Mouse (Mus musculus): ENCODE data around the gene Brpf1. TPM values are rescaled to one million over a fixed set of nuclear protein-coding genes. Genes with fewer than 3 reads are reported as not detected.

Gene Brpf1
- polyA plus RNA-seq, 1 experiment from 2014 or later = 15.8 TPM

DNA sequence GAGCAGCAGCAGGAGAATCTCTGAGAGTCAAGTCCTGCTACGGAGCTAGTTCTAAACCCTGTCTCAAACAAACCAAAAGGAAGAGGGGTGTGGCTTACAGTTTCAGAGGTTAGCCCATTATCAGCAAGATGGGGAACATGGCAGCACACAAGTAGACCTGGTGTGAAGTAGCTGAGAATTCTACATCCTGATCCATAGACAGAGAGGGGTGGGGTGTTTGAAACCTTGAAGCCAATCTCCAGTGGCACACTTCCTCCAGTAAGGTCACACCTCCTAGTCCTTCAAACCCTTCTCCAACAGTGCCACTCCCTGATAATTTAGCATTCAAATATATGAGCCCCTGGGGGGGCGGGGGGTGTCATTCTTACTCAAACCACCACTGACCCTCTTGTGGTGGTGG, 10.9 kb upstream of the Brpf1 start:
- no peaks in the 10 kb centered on the region for H3K9me3 ChIP-seq (replicated peaks; ENCODE audit: control insufficient read depth, low read length)
- H3K27ac ChIP-seq (ENCODE audit: low read depth, low read length) = no peak overlapping the region
- H3K4me2 ChIP-seq (ENCODE audit: low read length) = no peak overlapping the region
- H3K27me3 ChIP-seq (replicated peaks; ENCODE audit: control insufficient read depth, insufficient read depth, low read length) = no peaks in the 10 kb centered on the region
- DNase-seq (ENCODE audit: low spot score) (no peak), ATAC-seq (no peak)
- H3K36me3 ChIP-seq (ENCODE audit: control insufficient read depth, insufficient read depth, low read length) = no peaks in the 10 kb centered on the region
- no peak overlapping the region for H3K9ac ChIP-seq (ENCODE audit: low read length)
- no peak overlapping the region for H3K4me3 ChIP-seq (ENCODE audit: low read depth, low read length)
- WGBS = 78% methylated on average over 2 of the region's 2 CpGs
- no peaks in the 10 kb centered on the region for H3K4me1 ChIP-seq (ENCODE audit: control insufficient read depth, insufficient read depth, low read length)

- WGBS = 75% methylated on average over 4 of the region's 4 CpGs
- H3K4me3 ChIP-seq (ENCODE audit: low read depth, low read length) = no peak overlapping the region
- ATAC-seq = no peak
Measured at GRCm38 (mm10) chr6:113296639-113297038, 10.3 kb upstream of the Brpf1 start.

DNA sequence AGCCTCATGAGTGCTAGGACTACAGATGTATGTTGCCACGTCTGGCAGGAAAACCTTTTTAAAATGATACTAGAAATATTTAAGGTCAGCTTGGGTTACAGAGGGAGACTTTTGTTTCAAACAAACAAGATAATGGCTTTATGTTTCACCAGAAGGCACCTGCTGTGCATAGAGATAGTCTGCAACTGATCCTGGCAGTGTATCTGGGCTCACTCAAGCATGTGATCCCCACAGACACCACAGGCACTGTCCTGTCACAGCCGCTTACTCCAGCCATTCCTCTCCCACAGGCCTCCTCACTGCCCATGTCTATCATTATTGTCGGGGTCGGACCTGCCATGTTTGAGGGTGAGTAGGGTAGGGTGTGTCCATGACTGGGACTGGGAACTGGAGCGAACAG, 5.6 kb upstream of the Brpf1 start:
- ATAC-seq = no peak
- H3K27ac ChIP-seq (ENCODE audit: low read depth, low read length) = no peak overlapping the region
- H3K4me3 ChIP-seq (ENCODE audit: low read depth, low read length) = no peak overlapping the region
- H3K36me3 ChIP-seq (ENCODE audit: control insufficient read depth, insufficient read depth, low read length) = no peaks in the 10 kb centered on the region
- no peaks in the 10 kb centered on the region for H3K27me3 ChIP-seq (replicated peaks; ENCODE audit: control insufficient read depth, insufficient read depth, low read length)
- H3K4me2 ChIP-seq (ENCODE audit: low read length) = no peak overlapping the region
- no peaks in the 10 kb centered on the region for H3K9me3 ChIP-seq (replicated peaks; ENCODE audit: control insufficient read depth, low read length)
- no peak overlapping the region for H3K9ac ChIP-seq (ENCODE audit: low read length)
- no peaks in the 10 kb centered on the region for H3K4me1 ChIP-seq (ENCODE audit: control insufficient read depth, insufficient read depth, low read length)
- WGBS = 81% methylated on average over 5 of the region's 5 CpGs
- no peak for DNase-seq (ENCODE audit: low spot score)

More at GRCm38 (mm10) chr6:113296639-113297038, 10.3 kb upstream of the Brpf1 start:
- H3K27ac ChIP-seq (ENCODE audit: low read depth, low read length) = no peak overlapping the region
- H3K27me3 ChIP-seq (replicated peaks; ENCODE audit: control insufficient read depth, insufficient read depth, low read length) = no peaks in the 10 kb centered on the region
- DNase-seq (ENCODE audit: low spot score) = no peak
- no peak overlapping the region for H3K4me2 ChIP-seq (ENCODE audit: low read length)
- H3K9me3 ChIP-seq (replicated peaks; ENCODE audit: control insufficient read depth, low read length) = no peaks in the 10 kb centered on the region
- no peaks in the 10 kb centered on the region for H3K4me1 ChIP-seq (ENCODE audit: control insufficient read depth, insufficient read depth, low read length)
- H3K36me3 ChIP-seq (ENCODE audit: control insufficient read depth, insufficient read depth, low read length) = no peaks in the 10 kb centered on the region
- H3K9ac ChIP-seq (ENCODE audit: low read length) = no peak overlapping the region

- no peak overlapping the region for H3K4me3 ChIP-seq (ENCODE audit: low read depth, low read length)
- peak; percentile 23 for DNase-seq (ENCODE audit: low spot score)
- no peak overlapping the region for H3K27ac ChIP-seq (ENCODE audit: low read depth, low read length)
- no peaks in the 10 kb centered on the region for H3K9me3 ChIP-seq (replicated peaks; ENCODE audit: control insufficient read depth, low read length)
- no peak for ATAC-seq
- no peaks in the 10 kb centered on the region for H3K36me3 ChIP-seq (ENCODE audit: control insufficient read depth, insufficient read depth, low read length)
- 27% methylated on average over 3 of the region's 3 CpGs for WGBS
- no peak overlapping the region for H3K9ac ChIP-seq (ENCODE audit: low read length)
- no peaks in the 10 kb centered on the region for H3K4me1 ChIP-seq (ENCODE audit: control insufficient read depth, insufficient read depth, low read length)
- H3K27me3 ChIP-seq (replicated peaks; ENCODE audit: control insufficient read depth, insufficient read depth, low read length) = no peaks in the 10 kb centered on the region
- H3K4me2 ChIP-seq (ENCODE audit: low read length) = no peak overlapping the region
Measured at GRCm38 (mm10) chr6:113302258-113302657, 4.7 kb upstream of the Brpf1 start.

- Histone ChIP-seq H3K9me3 (replicated peaks; ENCODE audit: control insufficient read depth, low read length) (no peaks in the 10 kb centered on the region), H3K4me1 (ENCODE audit: control insufficient read depth, insufficient read depth, low read length) (peaks cover 11% of the 10 kb centered on the region), H3K9ac (ENCODE audit: low read length) (peak overlapping the region; percentile 93), H3K4me2 (ENCODE audit: low read length) (peak overlapping the region; percentile 96), H3K27me3 (replicated peaks; ENCODE audit: control insufficient read depth, insufficient read depth, low read length) (no peaks in the 10 kb centered on the region), H3K36me3 (ENCODE audit: control insufficient read depth, insufficient read depth, low read length) (peaks cover 12% of the 10 kb centered on the region), H3K4me3 (ENCODE audit: low read depth, low read length) (peak overlapping the region; percentile 95), H3K27ac (ENCODE audit: low read depth, low read length) (peak overlapping the region; percentile 98)
- DNase-seq (ENCODE audit: low spot score) = peak; percentile 99
- ATAC-seq = peak; percentile 98
- WGBS = under 1% methylated on average over 50 of the region's 50 CpGs
Measured at GRCm38 (mm10) chr6:113306322-113306985, 483 bp upstream of the Brpf1 start.

DNA sequence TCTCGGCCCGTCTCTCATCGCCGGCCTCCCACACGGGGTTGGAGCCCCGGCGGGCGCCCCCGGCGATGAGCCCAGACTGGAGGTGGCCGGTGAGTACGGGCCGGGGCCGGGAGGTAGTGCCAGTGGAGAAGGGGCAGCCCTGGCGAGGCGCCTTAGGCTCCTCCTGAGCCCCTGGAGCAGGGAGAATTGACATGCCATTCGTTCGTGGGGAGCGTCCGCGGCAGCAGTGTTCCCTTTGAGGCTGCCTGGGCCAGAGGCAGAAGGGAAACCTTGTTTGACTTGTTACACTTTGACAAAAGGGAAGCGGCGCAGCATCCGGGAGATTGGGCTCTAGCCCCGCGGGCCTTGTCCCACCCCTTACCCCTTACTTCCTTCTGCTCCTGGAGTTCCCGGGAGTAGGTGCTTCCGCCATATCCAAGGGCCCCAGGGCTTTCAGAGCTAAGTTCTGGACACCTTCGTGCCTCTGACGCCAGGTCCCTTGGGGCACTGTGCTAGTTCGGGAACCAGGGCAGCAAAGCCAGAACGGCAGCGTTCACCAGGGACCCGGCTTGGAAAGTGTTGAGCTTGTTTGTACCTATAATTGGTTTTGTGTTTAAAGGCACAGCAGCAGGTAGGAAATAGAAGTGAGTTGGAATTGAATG, 664 bp downstream of the Brpf1 start:
- H3K27me3 ChIP-seq (replicated peaks; ENCODE audit: control insufficient read depth, insufficient read depth, low read length) = no peaks in the 10 kb centered on the region
- H3K36me3 ChIP-seq (ENCODE audit: control insufficient read depth, insufficient read depth, low read length) = peaks cover 18% of the 10 kb centered on the region
- ATAC-seq (no peak), DNase-seq (ENCODE audit: low spot score) (no peak)
- H3K4me1 ChIP-seq (ENCODE audit: control insufficient read depth, insufficient read depth, low read length) = peaks cover 11% of the 10 kb centered on the region
- H3K9me3 ChIP-seq (replicated peaks; ENCODE audit: control insufficient read depth, low read length) = no peaks in the 10 kb centered on the region
- peak overlapping the region; percentile 95 for H3K4me3 ChIP-seq (ENCODE audit: low read depth, low read length)
- H3K27ac ChIP-seq (ENCODE audit: low read depth, low read length) = peak overlapping the region; percentile 98
- WGBS = under 1% methylated on average over 33 of the region's 34 CpGs
- H3K9ac ChIP-seq (ENCODE audit: low read length) = peak overlapping the region; percentile 93
- H3K4me2 ChIP-seq (ENCODE audit: low read length) = peak overlapping the region; percentile 96

- Histone ChIP-seq H3K4me1 (ENCODE audit: control insufficient read depth, insufficient read depth, low read length) (peaks cover 11% of the 10 kb centered on the region), H3K27me3 (replicated peaks; ENCODE audit: control insufficient read depth, insufficient read depth, low read length) (no peaks in the 10 kb centered on the region), H3K4me2 (ENCODE audit: low read length) (peak overlapping the region; percentile 96), H3K4me3 (ENCODE audit: low read depth, low read length) (peak overlapping the region; percentile 95), H3K36me3 (ENCODE audit: control insufficient read depth, insufficient read depth, low read length) (peaks cover 23% of the 10 kb centered on the region), H3K27ac (ENCODE audit: low read depth, low read length) (no peak overlapping the region), H3K9ac (ENCODE audit: low read length) (peak overlapping the region; percentile 93), H3K9me3 (replicated peaks; ENCODE audit: control insufficient read depth, low read length) (no peaks in the 10 kb centered on the region)
- peak; percentile 64 for DNase-seq (ENCODE audit: low spot score)
- WGBS = 31% methylated on average over 5 of the region's 5 CpGs
- ATAC-seq = no peak
Measured at GRCm38 (mm10) chr6:113308141-113308540, 1.2 kb downstream of the Brpf1 start.

DNA sequence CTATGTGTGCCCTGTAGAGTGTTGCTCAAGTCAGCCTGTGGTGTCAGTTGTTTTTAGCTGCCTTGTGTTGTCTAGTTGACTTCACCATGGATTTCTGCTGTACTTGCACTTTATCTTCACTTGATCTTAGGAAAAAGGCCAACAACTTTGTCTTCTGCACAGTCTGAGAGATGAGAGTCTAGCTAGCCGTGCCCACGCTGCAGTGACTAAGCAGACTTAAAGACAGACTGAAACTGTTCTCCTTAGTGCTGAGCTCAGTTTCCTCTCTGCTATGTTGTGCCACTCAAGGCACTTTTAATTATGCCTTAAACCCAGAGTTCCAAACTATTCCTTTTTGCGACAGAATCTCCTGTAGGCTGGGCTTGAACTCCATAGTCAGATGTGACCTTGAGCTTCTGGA, 9.0 kb downstream of the Brpf1 start:
- 94% methylated on average over 3 of the region's 3 CpGs for WGBS
- ATAC-seq (no peak), DNase-seq (ENCODE audit: low spot score) (no peak)
- no peaks in the 10 kb centered on the region for H3K4me1 ChIP-seq (ENCODE audit: control insufficient read depth, insufficient read depth, low read length)
- H3K36me3 ChIP-seq (ENCODE audit: control insufficient read depth, insufficient read depth, low read length) = peaks cover 89% of the 10 kb centered on the region
- no peak overlapping the region for H3K27ac ChIP-seq (ENCODE audit: low read depth, low read length)
- no peak overlapping the region for H3K9ac ChIP-seq (ENCODE audit: low read length)
- H3K4me2 ChIP-seq (ENCODE audit: low read length) = no peak overlapping the region
- H3K27me3 ChIP-seq (replicated peaks; ENCODE audit: control insufficient read depth, insufficient read depth, low read length) = no peaks in the 10 kb centered on the region
- H3K9me3 ChIP-seq (replicated peaks; ENCODE audit: control insufficient read depth, low read length) = no peaks in the 10 kb centered on the region
- H3K4me3 ChIP-seq (ENCODE audit: low read depth, low read length) = no peak overlapping the region
